Mouse (Mus musculus) forebrain, embryonic 14.5 days (tissue): ENCODE data around the gene Cd59b. TPM values are rescaled to one million over a fixed set of nuclear protein-coding genes. Genes with fewer than 3 reads are reported as not detected.

Source experiments
- ATAC-seq: fragments of 200-750 bp; cut with Nextera tagmentation; 2 replicates; pipeline ENCODE4 v1.8.0; 2017; ENCODE audit warnings: mild to moderate bottlenecking, moderate library complexity
- DNase-seq: peaks from one replicate; pipeline ENCODE4 v3.0.0-alpha.2; 2015; ENCODE audit warnings: low spot score
- H3K27ac ChIP-seq: fragments of 300-500 bp; sonication (generic); 2 replicates; pipeline ENCODE4 v1.5.1; 2014; ENCODE audit warnings: low read depth, mild to moderate bottlenecking, control low read depth, low read length, moderate library complexity
- H3K27me3 ChIP-seq: fragments of 300-500 bp; sonication (generic); replicated peaks from 2 replicates; pipeline ENCODE4 v1.6.1; 2014; ENCODE audit warnings: low read length, control low read depth, mixed read lengths; ENCODE audit not compliant: control insufficient read depth, insufficient read depth
- H3K36me3 ChIP-seq: fragments of 300-500 bp; sonication (generic); 2 replicates; pipeline ENCODE4 v1.6.1; 2014; ENCODE audit warnings: low read length, control low read depth; ENCODE audit not compliant: control insufficient read depth, insufficient read depth
- H3K4me1 ChIP-seq: fragments of 300-500 bp; sonication (generic); 2 replicates; pipeline ENCODE4 v1.6.1; 2014; ENCODE audit warnings: antibody characterized with exemption, low read length, control low read depth; ENCODE audit not compliant: control insufficient read depth, insufficient read depth
- H3K4me2 ChIP-seq: fragments of 300-500 bp; sonication (generic); 2 replicates; pipeline ENCODE4 v1.6.1; 2014; ENCODE audit warnings: mild to moderate bottlenecking, control low read depth, low read length
- H3K4me3 ChIP-seq: fragments of 300-500 bp; sonication (generic); 2 replicates; pipeline ENCODE4 v1.5.1; 2014; ENCODE audit warnings: low read depth, low read length, control low read depth
- H3K9ac ChIP-seq: fragments of 300-500 bp; sonication (generic); 2 replicates; pipeline ENCODE4 v1.6.1; 2014; ENCODE audit warnings: mild to moderate bottlenecking, low read length, control low read depth, moderate library complexity
- H3K9me3 ChIP-seq: fragments of 300-500 bp; sonication (generic); replicated peaks from 2 replicates; pipeline ENCODE4 v1.6.1; 2016; ENCODE audit warnings: low read length, control low read depth, mixed read lengths; ENCODE audit not compliant: control insufficient read depth
- WGBS: fragments of 180-500 bp; shearing (Covaris S2); extraction: QIAGEN DNeasy Blood & Tissue Kit; methylation state at CpG from one replicate; pipeline ENCODE4 v1.1.7; 2014; 5-methylcytosine and 5-hydroxymethylcytosine counted together
- polyA plus RNA-seq: library from polyadenylated mRNA; unstranded; fragments of >200 nt; fragmentation: Nextera tagmentation; extraction: Ambion mirVana; gene quantifications from 2 replicates; pipeline ENCODE4 v1.2.1, GENCODE M21; 2014

The Cd59b gene
- polyA plus RNA-seq, 1 experiment from 2014 or later, result 1.0 TPM

DNA sequence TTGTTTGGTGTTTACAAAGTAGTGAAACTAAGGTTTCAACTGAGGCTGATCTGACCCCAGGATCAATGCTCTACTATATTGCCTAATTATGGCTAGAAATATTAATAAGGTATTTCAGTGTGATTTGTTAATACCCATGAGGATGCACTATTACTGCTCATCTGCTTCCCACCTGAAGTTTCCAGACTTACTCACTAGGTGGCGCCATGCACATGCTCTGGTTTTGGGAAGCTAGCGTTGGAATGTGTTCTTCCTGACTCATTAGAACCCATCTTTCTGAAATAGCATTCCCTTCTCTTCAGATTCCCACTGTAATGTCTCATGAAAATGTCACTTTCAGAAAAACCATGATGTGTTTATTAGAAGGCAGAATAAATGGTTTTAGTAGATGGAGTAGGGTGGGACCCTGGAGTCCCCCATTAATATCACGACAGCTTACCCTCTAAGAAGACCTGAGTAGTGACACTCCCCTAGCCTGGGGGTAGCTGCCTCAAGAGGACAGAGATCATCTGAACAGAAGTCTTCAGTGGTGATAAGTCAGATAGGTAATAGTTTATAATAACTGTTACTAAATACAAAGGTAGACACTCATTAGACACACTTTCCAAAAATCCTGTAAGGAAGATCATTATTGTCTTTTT, 34.7 kb upstream of the Cd59b start:
- Histone ChIP-seq H3K9ac (no peak overlapping the region), H3K9me3 (no peaks in the 10 kb centered on the region), H3K27me3 (no peaks in the 10 kb centered on the region), H3K27ac (no peak overlapping the region), H3K4me1 (no peaks in the 10 kb centered on the region), H3K36me3 (peaks cover 35% of the 10 kb centered on the region), H3K4me3 (no peak overlapping the region), H3K4me2 (no peak overlapping the region)
- 31% methylated on average over 3 of the region's 3 CpGs for WGBS
- peak; percentile 73 for DNase-seq
- ATAC-seq, result no peak

GRCm38 (mm10) chr2:104035595-104035994, 34.1 kb upstream of the Cd59b start:
- no peaks in the 10 kb centered on the region for H3K4me1 ChIP-seq
- no peaks in the 10 kb centered on the region for H3K9me3 ChIP-seq
- no peak overlapping the region for H3K27ac ChIP-seq
- no peak for DNase-seq
- no peaks in the 10 kb centered on the region for H3K27me3 ChIP-seq
- no peak for ATAC-seq
- H3K9ac ChIP-seq, result no peak overlapping the region
- no peak overlapping the region for H3K4me3 ChIP-seq
- WGBS, result 79% methylated on average over 6 of the region's 6 CpGs
- peaks cover 37% of the 10 kb centered on the region for H3K36me3 ChIP-seq
- H3K4me2 ChIP-seq, result no peak overlapping the region

- H3K27me3 ChIP-seq, result no peaks in the 10 kb centered on the region
- H3K9ac ChIP-seq, result no peak overlapping the region
- ATAC-seq (no peak), DNase-seq (no peak)
- H3K4me1 ChIP-seq, result no peaks in the 10 kb centered on the region
- WGBS, result 45% methylated on average over 3 of the region's 3 CpGs
- H3K4me2 ChIP-seq, result no peak overlapping the region
- H3K9me3 ChIP-seq, result no peaks in the 10 kb centered on the region
- H3K36me3 ChIP-seq, result peaks cover 38% of the 10 kb centered on the region
- no peak overlapping the region for H3K4me3 ChIP-seq
- no peak overlapping the region for H3K27ac ChIP-seq
Measured at GRCm38 (mm10) chr2:104036316-104036715, 33.3 kb upstream of the Cd59b start.

- Histone ChIP-seq H3K9me3 (no peaks in the 10 kb centered on the region), H3K4me2 (no peak overlapping the region), H3K4me3 (no peak overlapping the region), H3K36me3 (peaks cover 34% of the 10 kb centered on the region), H3K9ac (no peak overlapping the region), H3K27me3 (no peaks in the 10 kb centered on the region), H3K27ac (no peak overlapping the region), H3K4me1 (no peaks in the 10 kb centered on the region)
- DNase-seq, result no peak
- no peak for ATAC-seq
- 81% methylated on average over 2 of the region's 2 CpGs for WGBS
Measured at GRCm38 (mm10) chr2:104038236-104038635, 31.4 kb upstream of the Cd59b start.

GRCm38 (mm10) chr2:104041632-104042031, 28.0 kb upstream of the Cd59b start:
- H3K27ac ChIP-seq, result no peak overlapping the region
- no peaks in the 10 kb centered on the region for H3K9me3 ChIP-seq
- no peak overlapping the region for H3K9ac ChIP-seq
- H3K4me2 ChIP-seq, result no peak overlapping the region
- 73% methylated on average over 5 of the region's 5 CpGs for WGBS
- DNase-seq, result no peak
- ATAC-seq, result no peak
- H3K4me1 ChIP-seq, result no peaks in the 10 kb centered on the region
- no peak overlapping the region for H3K4me3 ChIP-seq
- H3K36me3 ChIP-seq, result peaks cover 33% of the 10 kb centered on the region
- no peaks in the 10 kb centered on the region for H3K27me3 ChIP-seq

DNA sequence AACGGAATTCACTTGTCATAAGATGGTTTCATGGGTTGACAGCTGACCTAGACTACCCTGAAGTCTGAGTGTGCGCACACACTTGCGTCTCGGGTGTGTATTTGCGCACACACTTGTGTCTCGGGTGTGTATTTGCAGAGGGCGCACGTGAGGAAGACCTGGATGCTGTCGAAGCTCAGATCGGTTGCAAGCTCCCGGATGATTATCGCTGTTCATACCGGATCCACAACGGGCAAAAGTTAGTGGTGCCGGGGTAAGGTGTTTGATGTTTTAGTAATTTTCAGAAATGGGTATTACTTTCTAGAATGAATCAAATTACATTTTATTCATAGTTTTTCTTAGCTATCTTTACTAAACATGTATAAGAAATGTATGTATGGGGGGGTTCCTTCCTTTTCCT, 26.9 kb upstream of the Cd59b start:
- H3K9me3 ChIP-seq, result no peaks in the 10 kb centered on the region
- no peaks in the 10 kb centered on the region for H3K27me3 ChIP-seq
- H3K4me1 ChIP-seq, result no peaks in the 10 kb centered on the region
- no peak overlapping the region for H3K4me3 ChIP-seq
- ATAC-seq (no peak), DNase-seq (no peak)
- H3K9ac ChIP-seq, result no peak overlapping the region
- H3K27ac ChIP-seq, result no peak overlapping the region
- 95% methylated on average over 15 of the region's 15 CpGs for WGBS
- H3K4me2 ChIP-seq, result no peak overlapping the region
- peaks cover 25% of the 10 kb centered on the region for H3K36me3 ChIP-seq

DNA sequence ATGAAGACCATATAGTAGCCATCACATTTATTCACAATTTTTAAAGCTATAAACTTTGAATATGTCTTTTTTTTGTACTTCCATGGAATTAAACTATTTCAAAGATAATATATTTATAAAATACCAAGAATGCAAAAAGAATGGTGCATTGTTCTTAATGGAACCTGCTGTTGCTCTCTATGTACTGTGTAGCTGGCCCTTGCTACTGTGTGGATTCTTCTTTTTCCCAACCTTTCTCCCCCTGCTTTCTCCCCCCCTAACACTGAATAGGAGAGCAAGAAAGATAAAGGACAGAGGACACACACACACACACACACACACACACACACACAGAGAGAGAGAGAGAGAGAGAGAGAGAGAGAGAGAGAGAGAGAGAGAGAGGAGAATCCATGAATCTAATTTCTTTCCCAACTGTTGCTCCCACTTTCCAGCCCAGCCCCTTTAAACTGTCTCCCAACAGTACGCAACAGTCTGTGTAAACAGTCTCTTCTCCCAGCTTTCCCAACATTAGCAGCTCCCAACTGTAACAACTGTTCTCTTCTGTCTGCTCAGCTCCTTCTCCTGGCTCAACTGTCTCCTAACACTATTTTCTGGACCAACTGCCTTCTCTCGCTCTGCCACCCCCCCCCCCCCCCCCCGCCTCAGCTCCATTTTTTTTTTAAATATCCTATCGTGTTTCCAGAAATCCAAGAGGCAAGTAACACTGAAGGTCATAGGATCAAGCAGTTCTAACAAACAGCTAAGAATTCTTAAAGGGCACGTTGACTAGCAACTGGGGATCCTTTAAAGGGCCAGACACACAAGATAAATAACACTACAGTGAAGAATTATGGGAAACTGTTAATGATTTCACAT, 25.8 kb upstream of the Cd59b start:
- Histone ChIP-seq H3K4me3 (no peak overlapping the region), H3K4me1 (no peaks in the 10 kb centered on the region), H3K4me2 (no peak overlapping the region), H3K9me3 (no peaks in the 10 kb centered on the region), H3K27ac (no peak overlapping the region), H3K9ac (no peak overlapping the region), H3K36me3 (peaks cover 30% of the 10 kb centered on the region), H3K27me3 (no peaks in the 10 kb centered on the region)
- WGBS, result 72% methylated on average over 5 of the region's 5 CpGs
- DNase-seq (no peak), ATAC-seq (no peak)

DNA sequence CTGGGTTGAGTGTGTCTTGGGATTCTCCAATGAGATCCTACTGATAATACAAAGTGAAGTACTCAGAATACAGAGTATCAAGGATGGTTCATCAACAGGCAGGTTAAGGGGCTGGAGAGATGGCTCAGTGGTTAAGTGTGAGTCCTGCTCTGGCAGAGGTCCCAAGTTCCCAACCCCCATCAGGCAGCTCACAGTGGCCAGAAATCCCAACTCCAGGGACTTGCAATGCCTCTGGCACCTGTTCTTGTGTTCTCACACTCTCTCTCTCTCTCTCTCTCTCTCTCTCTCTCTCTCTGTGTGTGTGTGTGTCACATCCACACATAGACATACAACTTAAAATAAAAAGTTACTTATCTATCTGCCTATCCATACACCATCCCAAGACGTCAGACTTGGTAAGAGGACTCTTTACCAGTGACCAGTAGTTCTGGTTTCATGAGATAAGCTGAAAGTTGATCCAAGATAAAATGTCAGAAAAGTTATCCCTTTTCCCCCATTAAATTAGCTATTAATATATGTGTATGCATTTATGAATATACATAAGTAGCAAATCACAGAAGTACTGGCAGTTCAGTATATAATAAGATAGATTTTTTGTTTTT, 25.1 kb upstream of the Cd59b start:
- no peak for ATAC-seq
- H3K4me1 ChIP-seq, result no peaks in the 10 kb centered on the region
- H3K9ac ChIP-seq, result no peak overlapping the region
- H3K4me2 ChIP-seq, result no peak overlapping the region
- no peaks in the 10 kb centered on the region for H3K27me3 ChIP-seq
- H3K4me3 ChIP-seq, result no peak overlapping the region
- no peak overlapping the region for H3K27ac ChIP-seq
- peaks cover 30% of the 10 kb centered on the region for H3K36me3 ChIP-seq
- 92% methylated on average over 1 of the region's 1 CpGs for WGBS
- H3K9me3 ChIP-seq, result no peaks in the 10 kb centered on the region
- no peak for DNase-seq

GRCm38 (mm10) chr2:104058381-104058780, 11.3 kb upstream of the Cd59b start:
- H3K27ac ChIP-seq, result no peak overlapping the region
- peaks cover 33% of the 10 kb centered on the region for H3K36me3 ChIP-seq
- H3K27me3 ChIP-seq, result no peaks in the 10 kb centered on the region
- H3K4me2 ChIP-seq, result no peak overlapping the region
- DNase-seq (no peak), ATAC-seq (no peak)
- no peaks in the 10 kb centered on the region for H3K9me3 ChIP-seq
- WGBS, result 91% methylated on average over 1 of the region's 1 CpGs
- H3K9ac ChIP-seq, result no peak overlapping the region
- H3K4me1 ChIP-seq, result no peaks in the 10 kb centered on the region
- no peak overlapping the region for H3K4me3 ChIP-seq
